Mouse (Mus musculus): ENCODE data around the gene Atf5. TPM values are rescaled to one million over a fixed set of nuclear protein-coding genes. Genes with fewer than 3 reads are reported as not detected.

The Atf5 gene
- 28.4 and 32.8 TPM in 2 replicates for polyA plus RNA-seq (2012; ENCODE audit: insufficient read depth, insufficient read length, missing spikeins)

DNA sequence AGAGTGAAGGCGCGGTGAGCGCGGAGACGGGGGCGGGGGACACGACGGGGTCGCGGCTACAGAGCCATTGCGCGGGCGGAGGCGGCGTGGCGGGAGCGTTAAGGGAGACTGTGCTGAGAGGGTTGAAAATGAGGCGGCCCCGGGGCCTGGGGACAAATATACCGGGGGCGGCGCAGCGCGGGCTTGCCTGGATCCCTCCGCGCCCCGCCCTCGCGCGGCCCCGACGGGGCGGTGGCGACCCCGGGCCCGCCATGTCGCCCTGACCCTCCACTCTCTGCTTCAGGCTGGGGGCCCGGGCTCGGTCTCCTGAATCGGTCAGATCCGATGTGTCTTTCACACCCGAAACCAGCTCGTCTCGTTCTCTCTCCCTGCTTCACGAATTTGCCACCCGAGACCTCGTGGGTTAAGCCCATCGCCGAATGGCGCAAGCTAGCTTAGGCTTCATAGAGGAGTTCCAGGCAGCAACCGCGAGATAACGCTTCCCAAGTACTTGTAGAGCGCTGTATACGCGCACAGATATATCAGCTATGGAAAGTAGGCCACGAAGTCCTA is at the start of gene Atf5:
TSS of gene Atf5 (minus strand) at position 189 of the 552 bp plus-strand sequence.
- peaks cover 32% of the 10 kb centered on the region for H3K4me1 ChIP-seq (ENCODE audit: control insufficient read depth, insufficient read depth, low read length)

DNA sequence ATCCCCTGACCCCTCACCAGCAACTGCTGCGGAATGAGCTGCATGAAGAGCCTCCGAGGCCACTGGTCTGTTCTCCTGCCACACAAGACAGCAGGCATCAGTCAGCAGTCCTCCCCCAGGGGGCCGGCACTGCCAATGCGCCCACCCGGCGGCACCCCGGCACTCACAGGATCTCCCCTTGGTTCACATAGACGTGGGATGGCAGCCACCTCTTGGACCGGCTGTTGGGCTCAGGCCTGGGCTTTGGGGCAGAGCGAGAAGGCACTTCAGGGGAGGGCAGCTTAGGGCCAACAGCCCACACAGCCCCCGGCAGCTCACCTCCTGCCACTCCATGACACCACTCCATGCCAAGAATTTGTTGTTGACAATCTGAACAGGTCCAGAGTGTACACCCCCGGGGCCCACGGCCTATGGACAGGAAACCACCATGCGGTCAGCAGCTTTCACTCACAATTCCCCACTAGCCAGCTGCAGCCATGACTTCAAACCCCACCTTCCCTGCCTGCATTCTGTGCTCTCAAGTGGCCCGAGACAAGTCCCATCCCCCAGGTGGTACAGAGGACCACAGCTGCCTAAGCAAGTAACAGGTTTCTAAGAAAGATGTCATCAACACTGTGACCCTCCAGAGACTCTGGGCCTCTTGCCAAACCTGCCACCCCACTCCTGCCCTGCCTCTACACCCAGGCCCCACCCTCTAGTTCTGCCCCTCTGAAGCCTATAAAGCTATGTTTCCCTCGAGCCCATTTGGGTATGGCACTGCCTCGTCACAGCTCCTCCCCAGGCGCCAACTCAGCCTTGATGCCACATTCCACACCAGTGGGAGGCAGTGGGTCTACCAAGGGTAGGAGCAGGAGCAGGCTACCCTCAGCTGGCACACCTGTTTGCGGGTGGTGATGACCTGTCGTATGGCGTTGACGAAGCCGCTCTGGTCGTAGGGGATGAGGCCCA is 48.4 kb upstream of the Atf5 start:
- no peak for TF ChIP-seq CTCF (IDR thresholded peaks at IDR 0.05; ENCODE audit: low read depth, low read length)
- H3K4me1 ChIP-seq (ENCODE audit: control insufficient read depth, insufficient read depth, low read length): peaks cover 30% of the 10 kb centered on the region

More for the DNA sequence above, at the start of gene Atf5:
- peak within 1 kb of the TSS; percentile 82 for H3K4me3 ChIP-seq (ENCODE audit: insufficient read depth, low read length)
- TF ChIP-seq POLR2A (IDR thresholded peaks at IDR 0.05; ENCODE audit: borderline replicate concordance, low read depth, low read length) (no peak), CTCF (IDR thresholded peaks at IDR 0.05; ENCODE audit: low read depth, low read length) (no peak)
- peak within 1 kb of the TSS; percentile 88 for H3K27ac ChIP-seq (ENCODE audit: insufficient read depth, low read depth, low read length)

DNA sequence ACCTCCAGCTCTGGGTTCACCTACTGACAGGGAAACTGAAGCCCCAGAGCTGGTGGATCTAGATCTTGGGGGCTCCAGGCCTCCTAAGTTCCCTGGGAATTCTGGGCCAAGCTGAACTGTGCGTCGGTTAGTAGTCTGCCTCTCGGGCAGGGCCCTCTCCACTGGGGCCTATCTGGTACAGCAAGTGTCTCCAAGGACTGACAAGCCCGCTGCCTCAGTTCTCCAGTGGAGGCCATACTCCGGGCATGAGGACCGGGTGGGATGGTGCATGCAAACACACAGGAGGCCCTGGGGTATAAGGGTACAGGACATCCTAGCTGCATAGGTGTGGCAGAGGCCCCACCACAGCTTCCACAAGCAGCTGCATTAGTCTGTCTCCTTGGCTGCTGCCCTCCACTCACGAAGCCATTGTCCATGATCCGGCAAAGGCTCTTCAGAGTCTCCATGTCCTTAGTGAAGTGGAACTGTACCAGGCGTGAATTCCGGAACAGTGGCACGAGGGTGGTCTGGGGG is 47.6 kb upstream of the Atf5 start:
- Histone ChIP-seq H3K4me3 (ENCODE audit: insufficient read depth, low read length) (no peak overlapping the region), H3K27ac (ENCODE audit: insufficient read depth, low read depth, low read length) (no peak overlapping the region), H3K4me1 (ENCODE audit: control insufficient read depth, insufficient read depth, low read length) (peaks cover 30% of the 10 kb centered on the region)
- TF ChIP-seq POLR2A (IDR thresholded peaks at IDR 0.05; ENCODE audit: borderline replicate concordance, low read depth, low read length) (no peak), CTCF (IDR thresholded peaks at IDR 0.05; ENCODE audit: low read depth, low read length) (no peak)

More for the DNA sequence above, 48.4 kb upstream of the Atf5 start:
- H3K27ac ChIP-seq (ENCODE audit: insufficient read depth, low read depth, low read length): no peak overlapping the region
- no peak overlapping the region for H3K4me3 ChIP-seq (ENCODE audit: insufficient read depth, low read length)

GRCm38 (mm10) chr7:44863210-44863609 is 46.8 kb upstream of the Atf5 start:
- no peak overlapping the region for H3K27ac ChIP-seq (ENCODE audit: insufficient read depth, low read depth, low read length)
- no peak for TF ChIP-seq POLR2A (IDR thresholded peaks at IDR 0.05; ENCODE audit: borderline replicate concordance, low read depth, low read length)
- no peak for TF ChIP-seq CTCF (IDR thresholded peaks at IDR 0.05; ENCODE audit: low read depth, low read length)
- H3K4me1 ChIP-seq (ENCODE audit: control insufficient read depth, insufficient read depth, low read length): peaks cover 33% of the 10 kb centered on the region
- no peak overlapping the region for H3K4me3 ChIP-seq (ENCODE audit: insufficient read depth, low read length)

- Histone ChIP-seq H3K4me3 (ENCODE audit: insufficient read depth, low read length) (no peak overlapping the region), H3K27ac (ENCODE audit: insufficient read depth, low read depth, low read length) (no peak overlapping the region), H3K4me1 (ENCODE audit: control insufficient read depth, insufficient read depth, low read length) (peaks cover 31% of the 10 kb centered on the region)
- TF ChIP-seq CTCF (IDR thresholded peaks at IDR 0.05; ENCODE audit: low read depth, low read length) (no peak), POLR2A (IDR thresholded peaks at IDR 0.05; ENCODE audit: borderline replicate concordance, low read depth, low read length) (no peak)
Measured at GRCm38 (mm10) chr7:44862434-44862833, 46.0 kb upstream of the Atf5 start.

DNA sequence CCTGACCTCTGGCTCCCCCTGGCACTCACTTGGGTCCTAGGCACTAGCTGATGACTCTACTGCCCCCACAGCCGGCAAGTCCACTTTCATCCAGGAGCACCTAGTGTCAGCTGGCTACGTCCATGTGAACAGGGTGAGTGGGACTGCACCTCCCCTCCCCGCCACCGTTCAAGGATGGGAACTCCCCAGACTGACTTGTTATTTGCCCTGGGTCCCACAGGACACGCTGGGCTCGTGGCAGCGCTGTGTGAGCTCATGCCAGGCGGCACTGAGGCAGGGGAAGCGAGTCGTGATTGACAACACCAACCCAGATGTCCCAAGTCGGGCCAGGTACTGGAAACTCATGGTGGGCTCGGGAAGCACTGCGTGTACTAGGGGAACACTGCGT is 45.0 kb upstream of the Atf5 start:
- Histone ChIP-seq H3K27ac (ENCODE audit: insufficient read depth, low read depth, low read length) (no peak overlapping the region), H3K4me3 (ENCODE audit: insufficient read depth, low read length) (no peak overlapping the region), H3K4me1 (ENCODE audit: control insufficient read depth, insufficient read depth, low read length) (peaks cover 22% of the 10 kb centered on the region)
- TF ChIP-seq POLR2A (IDR thresholded peaks at IDR 0.05; ENCODE audit: borderline replicate concordance, low read depth, low read length): no peak
- TF ChIP-seq CTCF (IDR thresholded peaks at IDR 0.05; ENCODE audit: low read depth, low read length): no peak

GRCm38 (mm10) chr7:44860576-44861428 is 44.3 kb upstream of the Atf5 start:
- H3K4me1 ChIP-seq (ENCODE audit: control insufficient read depth, insufficient read depth, low read length): peaks cover 19% of the 10 kb centered on the region
- TF ChIP-seq POLR2A (IDR thresholded peaks at IDR 0.05; ENCODE audit: borderline replicate concordance, low read depth, low read length) (no peak), CTCF (IDR thresholded peaks at IDR 0.05; ENCODE audit: low read depth, low read length) (peak; percentile 70)
- H3K4me3 ChIP-seq (ENCODE audit: insufficient read depth, low read length): no peak overlapping the region
- no peak overlapping the region for H3K27ac ChIP-seq (ENCODE audit: insufficient read depth, low read depth, low read length)

GRCm38 (mm10) chr7:44859896-44860295 is 43.4 kb upstream of the Atf5 start:
- TF ChIP-seq CTCF (IDR thresholded peaks at IDR 0.05; ENCODE audit: low read depth, low read length): no peak
- TF ChIP-seq POLR2A (IDR thresholded peaks at IDR 0.05; ENCODE audit: borderline replicate concordance, low read depth, low read length): no peak
- no peak overlapping the region for H3K4me3 ChIP-seq (ENCODE audit: insufficient read depth, low read length)
- peaks cover 19% of the 10 kb centered on the region for H3K4me1 ChIP-seq (ENCODE audit: control insufficient read depth, insufficient read depth, low read length)
- no peak overlapping the region for H3K27ac ChIP-seq (ENCODE audit: insufficient read depth, low read depth, low read length)

GRCm38 (mm10) chr7:44857905-44858304 is 41.4 kb upstream of the Atf5 start:
- H3K27ac ChIP-seq (ENCODE audit: insufficient read depth, low read depth, low read length): no peak overlapping the region
- peak overlapping the region; percentile 96 for H3K4me3 ChIP-seq (ENCODE audit: insufficient read depth, low read length)
- H3K4me1 ChIP-seq (ENCODE audit: control insufficient read depth, insufficient read depth, low read length): peaks cover 29% of the 10 kb centered on the region
- no peak for TF ChIP-seq POLR2A (IDR thresholded peaks at IDR 0.05; ENCODE audit: borderline replicate concordance, low read depth, low read length)
- TF ChIP-seq CTCF (IDR thresholded peaks at IDR 0.05; ENCODE audit: low read depth, low read length): no peak

All from bone marrow macrophage, adult 2 months (primary cell).